Mouse (Mus musculus) G1E (cell line): ENCODE results near the gene Slc22a18. TPM values are rescaled to one million over a fixed set of nuclear protein-coding genes. Genes with fewer than 3 reads are reported as not detected.

ENCODE experiments used
- ATAC-seq: 2 replicates; pipeline ENCODE4 v1.8.0; 2016; ENCODE audit warnings: mild to moderate bottlenecking; ENCODE audit not compliant: insufficient number of reproducible peaks, poor library complexity, low FRiP score, severe bottlenecking; ENCODE audit errors: extremely low read depth
- DNase-seq: peaks from one replicate; pipeline ENCODE4 v3.0.0; 2012; ENCODE audit warnings: low spot score
- H3K27me3 ChIP-seq: 2 replicates; pipeline ENCODE4 v1.6.1; 2012; ENCODE audit warnings: mild to moderate bottlenecking, low read length, inconsistent platforms; ENCODE audit not compliant: insufficient read depth
- H3K36me3 ChIP-seq: replicated peaks from 2 replicates; pipeline ENCODE3; 2012; ENCODE audit warnings: mild to moderate bottlenecking, inconsistent platforms
- H3K4me1 ChIP-seq: 2 replicates; pipeline ENCODE4 v1.6.1; 2012; ENCODE audit warnings: low read depth, low read length, inconsistent platforms, mixed read lengths; ENCODE audit not compliant: insufficient read depth
- H3K4me3 ChIP-seq: 2 replicates; pipeline ENCODE4 v1.5.1; 2012; ENCODE audit warnings: low read depth, mild to moderate bottlenecking, inconsistent platforms, low read length, moderate library complexity, mixed read lengths
- H3K9me3 ChIP-seq: replicated peaks from 2 replicates; pipeline ENCODE4 v1.6.1; 2012; ENCODE audit warnings: inconsistent platforms
- CTCF ChIP-seq: IDR thresholded peaks from 2 replicates; pipeline ENCODE4 v1.5.1; 2012; ENCODE audit warnings: low read depth, low read length, inconsistent platforms, mixed read lengths
- GATA1 ChIP-seq: IDR thresholded peaks from 2 replicates; pipeline ENCODE4 v1.6.1; 2012; ENCODE audit warnings: borderline replicate concordance, low read length, inconsistent platforms, mixed read lengths
- GATA2 ChIP-seq: IDR thresholded peaks from 2 replicates; pipeline ENCODE4 v1.6.1; 2012; ENCODE audit warnings: low read depth, low read length, inconsistent platforms, borderline replicate concordance
- POLR2AphosphoS5 ChIP-seq: IDR thresholded peaks from 2 replicates; pipeline ENCODE4 v1.6.1; 2012; ENCODE audit warnings: low read depth, low read length, inconsistent platforms; ENCODE audit not compliant: insufficient replicate concordance
- TAL1 ChIP-seq: conservative IDR thresholded peaks from 2 replicates; pipeline ENCODE4 v1.6.1; 2012; ENCODE audit warnings: low read depth, low read length, inconsistent platforms, mixed read lengths
- polyA plus RNA-seq: library from polyadenylated mRNA; stranded (reverse); fragments of >175 nt; gene quantifications from 2 replicates; pipeline ENCODE4 v1.2.3, GENCODE M21; 2012
- total RNA-seq, 2 experiments: library from RNA; stranded (forward) in 1 of 2; stranded (reverse) in 1 of 2; fragments of 200-1000 nt in 1 of 2; fragments of >200 nt in 1 of 2; fragmentation: Nextera tagmentation in 1 of 2; gene quantifications; 2 replicates each; pipeline ENCODE4 v1.2.3; 2014 to 2017

Slc22a18 gene
- total and polyA plus RNA-seq, 3 experiments, result 2.9 to 3.9 (median 3.4) TPM

- no peak for DNase-seq
- Histone ChIP-seq H3K9me3 (peaks cover 14% of the 10 kb centered on the region), H3K27me3 (peaks cover 46% of the 10 kb centered on the region), H3K4me1 (peaks cover 32% of the 10 kb centered on the region), H3K4me3 (no peak overlapping the region; the same call in 1 of the 2 replicates), H3K36me3 (no peaks in the 10 kb centered on the region)
- no peak for TF ChIP-seq GATA1
- no peak for TF ChIP-seq TAL1
- no peak for TF ChIP-seq CTCF
- TF ChIP-seq POLR2AphosphoS5, result no peak
- TF ChIP-seq GATA2, result no peak
- ATAC-seq, result no peak
Measured at GRCm38 (mm10) chr7:143501643-143502417, 28.3 kb downstream of the Slc22a18 start.

- no peak for TF ChIP-seq CTCF
- no peak for TF ChIP-seq TAL1
- no peak for TF ChIP-seq POLR2AphosphoS5
- TF ChIP-seq GATA1, result no peak
- TF ChIP-seq GATA2, result no peak
- ATAC-seq (no peak), DNase-seq (no peak)
- Histone ChIP-seq H3K9me3 (peaks cover 14% of the 10 kb centered on the region), H3K27me3 (peaks cover 41% of the 10 kb centered on the region), H3K4me1 (peaks cover 26% of the 10 kb centered on the region), H3K36me3 (no peaks in the 10 kb centered on the region), H3K4me3 (no peak within 1 kb of the TSS; the same call in 1 of the 2 replicates)
Measured at GRCm38 (mm10) chr7:143502418-143503200, 29.1 kb downstream of the Slc22a18 start, which contains the start of gene Phlda2. Gene Phlda2, minus strand, starts transcription at chr7:143503150.

GRCm38 (mm10) chr7:143503926-143504325 is 30.4 kb downstream of the Slc22a18 start:
- no peak for DNase-seq
- ATAC-seq, result no peak
- Histone ChIP-seq H3K4me1 (peaks cover 19% of the 10 kb centered on the region), H3K27me3 (peaks cover 31% of the 10 kb centered on the region), H3K9me3 (peaks cover 14% of the 10 kb centered on the region), H3K4me3 (no peak overlapping the region), H3K36me3 (no peaks in the 10 kb centered on the region)
- TF ChIP-seq CTCF (no peak), TAL1 (no peak), GATA1 (no peak), POLR2AphosphoS5 (no peak), GATA2 (no peak)

- Histone ChIP-seq H3K4me3 (no peak overlapping the region), H3K36me3 (peaks cover 4% of the 10 kb centered on the region), H3K4me1 (peaks cover 18% of the 10 kb centered on the region), H3K9me3 (peaks cover 14% of the 10 kb centered on the region), H3K27me3 (peaks cover 28% of the 10 kb centered on the region)
- ATAC-seq (no peak), DNase-seq (no peak)
- TF ChIP-seq CTCF, result no peak
Measured at GRCm38 (mm10) chr7:143505411-143505810, 31.9 kb downstream of the Slc22a18 start.

- DNase-seq, result no peak
- peaks cover 14% of the 10 kb centered on the region for H3K9me3 ChIP-seq
- H3K36me3 ChIP-seq, result peaks cover 6% of the 10 kb centered on the region
- ATAC-seq, result no peak
- no peak overlapping the region for H3K4me3 ChIP-seq
- peaks cover 14% of the 10 kb centered on the region for H3K4me1 ChIP-seq
- peaks cover 24% of the 10 kb centered on the region for H3K27me3 ChIP-seq
- TF ChIP-seq TAL1 (no peak), CTCF (peak; percentile 39; the same call in 1 of the 2 replicates), GATA2 (no peak), POLR2AphosphoS5 (no peak), GATA1 (no peak)
Measured at GRCm38 (mm10) chr7:143505823-143506222, 32.3 kb downstream of the Slc22a18 start.

GRCm38 (mm10) chr7:143506271-143506670 is 32.7 kb downstream of the Slc22a18 start:
- Histone ChIP-seq H3K4me3 (no peak overlapping the region), H3K9me3 (peaks cover 14% of the 10 kb centered on the region), H3K36me3 (peaks cover 7% of the 10 kb centered on the region), H3K4me1 (peaks cover 12% of the 10 kb centered on the region), H3K27me3 (peaks cover 22% of the 10 kb centered on the region)
- TF ChIP-seq GATA1, result no peak
- TF ChIP-seq CTCF, result no peak
- TF ChIP-seq POLR2AphosphoS5, result no peak
- TF ChIP-seq GATA2, result no peak
- no peak for TF ChIP-seq TAL1
- DNase-seq, result no peak
- no peak for ATAC-seq
